Mouse (Mus musculus) CD4-positive, CD25-positive, alpha-beta regulatory T cell (primary cell): ENCODE measurements around the gene Lmf2. TPM values are rescaled to one million over a fixed set of nuclear protein-coding genes. Genes with fewer than 3 reads are reported as not detected.

Experiments used
- polyA plus RNA-seq: library from polyadenylated mRNA; unstranded; fragments of 100-300 nt; shearing (Covaris generic); gene quantifications from one replicate; pipeline ENCODE4 v1.2.1, GENCODE M21; 2017

The Lmf2 gene
- 61.9 TPM for polyA plus RNA-seq

DNA sequence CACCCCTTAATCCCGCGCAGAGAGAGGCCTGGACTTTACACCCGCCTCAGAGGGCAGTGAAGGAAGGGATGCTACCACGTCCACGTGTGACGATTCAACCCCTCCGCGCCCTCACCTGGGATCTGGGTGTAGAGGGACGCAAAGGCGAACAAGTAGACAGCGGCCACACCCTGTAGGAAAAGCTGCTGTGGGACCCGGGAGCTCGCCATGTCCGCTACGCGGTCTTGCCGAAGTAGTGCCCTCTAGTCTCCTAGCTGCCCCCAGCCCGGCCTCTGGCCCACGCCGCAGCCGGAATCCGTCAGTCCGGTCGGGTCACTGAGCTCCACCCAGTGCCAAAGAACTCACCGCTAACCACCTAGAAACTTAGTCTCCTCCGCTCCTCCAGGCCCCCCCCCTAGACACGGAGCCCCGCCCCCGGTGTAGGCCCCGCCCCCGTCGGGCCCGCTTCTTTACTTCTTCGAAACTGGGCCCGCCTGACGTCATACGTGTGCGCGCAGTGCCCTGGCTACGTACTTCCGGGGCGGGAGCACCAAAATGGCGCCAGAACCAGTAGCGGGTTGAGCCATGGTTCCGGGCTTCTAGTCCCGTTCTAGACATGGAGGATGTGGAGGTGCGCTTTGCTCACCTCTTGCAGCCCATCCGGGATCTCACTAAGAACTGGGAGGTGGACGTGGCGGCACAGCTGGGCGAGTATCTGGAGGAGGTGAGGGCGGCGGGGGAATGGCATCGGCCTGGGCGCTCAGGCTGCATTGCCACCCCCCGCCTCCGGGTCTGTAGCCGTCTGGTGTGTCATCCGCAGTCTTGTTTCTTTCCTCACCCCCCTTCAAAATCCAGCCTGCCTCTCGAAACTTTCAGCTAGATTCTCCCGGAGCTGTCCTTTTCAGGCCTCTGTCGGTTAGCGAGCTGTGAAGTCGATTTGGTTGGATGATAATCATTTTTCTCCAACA lies at the start of gene Lmf2, which contains the start of gene Ncaph2:
Lmf2 (minus strand) TSS at position 419 of the 947 bp plus-strand sequence.
Ncaph2 (plus strand) TSS at position 479 of the 947 bp plus-strand sequence.

DNA sequence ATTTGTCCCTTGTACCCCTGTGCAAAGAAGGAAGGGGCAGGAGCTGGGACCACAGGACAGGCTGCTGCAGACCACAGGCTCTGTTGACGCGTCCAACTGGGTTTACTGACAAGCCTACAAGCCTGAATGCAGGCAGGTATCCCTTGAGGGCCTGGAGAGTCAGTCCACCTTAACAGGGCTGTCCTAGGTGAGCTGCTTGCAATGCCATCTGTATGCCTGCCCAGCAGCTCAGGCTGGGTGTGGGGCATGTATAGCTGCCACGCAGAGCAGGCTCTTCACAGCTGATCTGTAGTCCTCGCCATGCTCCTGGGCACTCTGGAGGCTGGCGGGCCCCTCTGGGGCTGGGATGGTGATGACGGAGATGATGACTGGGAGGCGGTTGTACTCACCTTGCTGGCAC lies 29.2 kb upstream of the Lmf2 start, which contains the start of gene Klhdc7b:
Klhdc7b (plus strand) TSS at position 301 of the 400 bp plus-strand sequence.

DNA sequence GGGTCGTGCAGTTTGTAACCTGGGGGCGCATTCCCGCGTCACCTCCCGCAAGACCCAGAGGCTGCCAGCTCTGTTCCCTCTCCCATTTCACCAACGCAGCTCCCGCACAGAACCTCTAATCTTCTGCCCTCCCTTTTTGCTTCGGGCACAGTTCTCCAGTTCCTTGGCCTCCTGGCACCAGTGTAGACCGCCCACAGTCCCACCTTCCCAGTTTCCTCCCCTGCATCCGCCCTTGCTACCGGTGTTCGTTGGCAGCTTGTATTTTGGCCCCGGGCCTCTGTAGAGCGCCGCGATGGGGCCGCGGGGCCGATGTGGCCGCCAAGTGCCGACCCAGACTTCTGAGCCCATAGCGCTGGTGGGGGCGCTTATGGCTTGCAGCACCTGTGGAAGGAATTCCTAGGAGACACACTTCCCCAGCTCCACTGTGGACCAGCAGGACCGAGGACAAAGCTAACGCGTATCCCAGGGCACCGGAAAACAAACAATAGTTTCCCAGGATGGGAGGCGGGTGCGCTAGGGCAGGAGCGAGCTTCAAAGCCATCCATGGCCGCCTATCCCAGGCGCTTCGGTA lies 23.5 kb upstream of the Lmf2 start, which contains the start of gene Odf3b:
Odf3b (minus strand) TSS at position 452 of the 571 bp plus-strand sequence.

DNA sequence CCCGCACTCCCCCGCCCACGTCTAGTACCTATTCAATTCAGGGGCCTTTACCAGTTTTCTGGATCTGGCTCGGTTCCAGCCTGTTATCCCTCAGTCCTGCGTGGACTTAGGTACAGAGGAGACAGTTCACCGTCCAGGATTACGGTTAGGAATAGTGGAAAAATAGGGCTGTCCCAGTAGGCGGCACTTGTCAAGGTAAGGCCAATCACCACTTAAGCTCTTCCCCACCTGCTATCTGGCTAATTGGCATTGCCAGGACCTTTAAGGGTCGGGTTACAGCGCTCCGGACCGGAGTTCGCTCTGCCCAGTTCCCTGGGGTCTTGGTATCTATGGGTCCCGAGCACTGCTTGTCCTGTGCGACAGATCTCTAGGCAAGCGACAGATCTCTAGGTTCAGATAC lies 21.5 kb upstream of the Lmf2 start, which contains the start of gene Tymp:
Tymp (minus strand) TSS at position 83 of the 400 bp plus-strand sequence.

DNA sequence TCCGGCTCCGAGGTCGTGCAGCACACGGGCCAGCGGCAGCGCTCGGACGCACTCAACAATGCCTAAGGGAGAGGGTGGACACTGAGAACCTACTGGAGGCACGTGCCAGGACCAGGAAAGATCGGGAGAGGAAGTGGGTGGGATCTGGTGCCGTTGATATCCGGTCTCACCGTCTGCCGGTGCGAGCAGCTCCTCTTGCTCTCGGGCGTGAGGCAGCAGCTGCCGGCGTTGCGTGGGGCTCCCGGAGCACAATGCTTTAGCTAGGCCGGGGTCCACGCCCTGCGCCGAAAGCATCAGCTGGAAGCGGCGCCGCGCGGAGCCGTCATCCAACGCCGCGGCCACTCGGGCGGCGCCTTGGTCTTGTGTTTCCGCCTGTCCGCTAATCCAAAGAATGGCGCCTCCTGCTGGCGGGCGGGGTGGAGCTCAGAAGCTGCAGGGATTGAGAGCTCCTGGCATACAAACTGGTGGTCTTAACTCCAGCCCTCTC lies 18.3 kb upstream of the Lmf2 start, which contains the start of gene Sco2:
Sco2 (minus strand) TSS at position 85 of the 487 bp plus-strand sequence.

DNA sequence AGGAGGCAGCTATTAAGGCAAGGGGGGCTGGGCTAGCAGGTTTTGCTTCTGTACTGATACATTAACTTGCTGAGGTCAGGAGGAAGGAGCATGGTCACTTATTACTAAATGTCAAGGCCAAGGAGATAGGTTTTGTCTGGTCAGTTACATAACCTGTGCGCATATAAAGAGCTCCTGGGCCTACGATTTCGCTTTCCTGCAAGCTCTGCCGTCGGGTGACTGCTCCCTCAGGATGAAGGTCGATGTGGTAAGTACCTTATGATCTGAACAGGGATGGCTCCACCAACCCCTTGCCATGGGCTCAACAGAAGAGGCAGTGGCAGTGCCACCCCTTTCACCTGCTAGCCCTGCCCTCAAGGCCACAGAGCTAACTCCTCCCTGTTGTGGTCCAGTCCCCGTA lies 21.2 kb downstream of the Lmf2 start, which contains the start of gene Miox:
Miox (plus strand) TSS at position 128 of the 400 bp plus-strand sequence.

DNA sequence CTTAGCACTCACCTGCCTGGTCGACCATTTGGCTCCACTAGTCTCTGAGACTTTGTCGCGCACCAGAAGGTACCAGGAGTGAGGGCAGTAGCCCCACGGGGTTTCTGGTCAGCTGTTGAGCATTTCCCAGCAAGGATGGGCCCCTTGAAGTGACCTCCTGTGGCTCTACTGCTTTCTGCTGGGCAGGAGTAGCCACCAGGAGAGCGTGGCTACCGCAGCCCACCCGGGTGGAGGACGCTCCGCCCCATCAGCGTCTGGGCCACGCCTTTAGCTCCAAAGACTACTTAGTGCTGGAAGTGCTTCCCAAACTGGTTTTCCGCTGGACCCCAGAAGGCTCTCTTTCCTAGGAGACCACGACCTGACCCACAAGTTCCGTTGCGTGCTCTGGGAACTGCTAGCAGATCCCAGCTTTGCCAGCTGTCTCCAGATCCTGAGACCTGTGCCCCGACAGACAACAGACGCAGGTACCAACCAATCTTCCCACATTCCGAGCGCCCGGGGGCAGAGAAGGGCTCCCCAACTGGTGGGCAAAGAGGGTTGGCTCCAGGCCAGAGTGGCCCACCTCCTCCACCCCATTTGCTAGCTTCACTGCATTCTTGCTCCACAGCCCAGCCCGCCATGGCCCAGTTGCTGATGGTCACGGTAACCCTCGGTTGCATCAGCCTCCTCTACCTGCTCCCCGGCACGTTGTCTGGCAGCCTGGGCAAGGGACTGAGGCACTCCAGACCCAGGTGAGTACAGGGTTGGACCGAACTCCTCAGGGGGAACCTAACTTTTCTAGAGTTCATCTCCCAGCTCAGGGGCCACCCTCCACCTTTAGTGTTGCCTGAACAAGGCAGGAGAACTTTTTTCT lies 32.6 kb downstream of the Lmf2 start, which contains the start of gene Adm2:
Adm2 (plus strand) TSS at position 51 of the 853 bp plus-strand sequence.

DNA sequence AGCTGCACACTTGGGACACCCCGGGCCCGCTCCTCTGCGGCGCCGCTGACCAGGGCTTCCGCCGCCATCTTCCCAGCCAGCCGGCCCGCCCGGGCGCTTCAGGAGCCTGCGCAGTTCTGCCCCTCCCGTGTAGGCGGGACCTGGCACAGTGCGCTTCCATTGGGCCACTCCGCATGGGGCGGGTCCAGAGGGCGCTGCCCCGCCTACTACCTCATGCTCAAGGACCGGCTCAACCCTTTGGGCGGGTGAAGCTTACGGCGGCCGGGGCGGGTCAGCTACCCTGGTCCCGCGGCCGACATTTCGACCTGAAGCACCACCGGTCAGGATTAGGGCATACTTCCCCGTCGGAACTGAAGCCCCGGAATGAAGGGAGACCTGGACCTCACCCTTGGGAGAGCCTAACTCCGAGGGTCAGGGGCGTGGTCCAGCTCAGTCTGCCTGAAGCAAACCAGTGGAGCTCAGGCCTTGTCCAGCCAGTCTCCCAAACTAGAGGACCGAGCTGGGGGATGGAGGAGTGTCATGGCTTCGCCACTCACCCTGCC lies 40.2 kb downstream of the Lmf2 start, which contains the start of gene Sbf1:
Sbf1 (minus strand) TSS at position 122 of the 542 bp plus-strand sequence.

Other genes starting within 250 kb of the Lmf2 start
- 26.0 TPM for gene Tubgcp6, start 232.5 kb downstream of the Lmf2 start, polyA plus RNA-seq
- gene Hdac10, start 227.0 kb downstream of the Lmf2 start, polyA plus RNA-seq = 79.2 TPM
- 9.8 TPM for gene Mapk12, start 215.0 kb downstream of the Lmf2 start, polyA plus RNA-seq
- 83.5 TPM for gene Mapk11, start 206.0 kb downstream of the Lmf2 start, polyA plus RNA-seq
- gene Plxnb2, start 174.9 kb downstream of the Lmf2 start, polyA plus RNA-seq = 4.8 TPM
- gene Dennd6b, start 159.2 kb downstream of the Lmf2 start, polyA plus RNA-seq = 49.0 TPM
- 20.3 TPM for gene Ppp6r2, start 144.1 kb downstream of the Lmf2 start, polyA plus RNA-seq
- gene Sbf1, start 40.3 kb downstream of the Lmf2 start, polyA plus RNA-seq = 226 TPM
- not detected for gene Adm2, start 32.9 kb downstream of the Lmf2 start, polyA plus RNA-seq
- not detected for gene Miox, start 21.3 kb downstream of the Lmf2 start, polyA plus RNA-seq
- gene Ncaph2, start 60 bp upstream of the Lmf2 start, polyA plus RNA-seq = 177 TPM
- gene Sco2, start 18.2 kb upstream of the Lmf2 start, polyA plus RNA-seq = 13.1 TPM
- gene Tymp, start 21.4 kb upstream of the Lmf2 start, polyA plus RNA-seq = 2.2 TPM
- gene Odf3b, start 23.6 kb upstream of the Lmf2 start, polyA plus RNA-seq = 1.4 TPM
- 0.08 TPM for gene Klhdc7b, start 29.3 kb upstream of the Lmf2 start, polyA plus RNA-seq
- gene Syce3, start 54.8 kb upstream of the Lmf2 start, polyA plus RNA-seq = not detected
- 0.36 TPM for gene Cpt1b, start 70.2 kb upstream of the Lmf2 start, polyA plus RNA-seq
- 6.5 TPM for gene C730034F03Rik, start 73.9 kb upstream of the Lmf2 start, polyA plus RNA-seq
- gene Gm44502, start 74.0 kb upstream of the Lmf2 start, polyA plus RNA-seq = not detected
- gene Chkb, start 74.2 kb upstream of the Lmf2 start, polyA plus RNA-seq = 119 TPM
- 0.19 TPM for gene Mapk8ip2, start 98.3 kb upstream of the Lmf2 start, polyA plus RNA-seq
- 23.2 TPM for gene Arsa, start 121.8 kb upstream of the Lmf2 start, polyA plus RNA-seq
- not detected for gene Shank3, start 144.0 kb upstream of the Lmf2 start, polyA plus RNA-seq
- gene Acr, start 212.7 kb upstream of the Lmf2 start, polyA plus RNA-seq = not detected
- 1.9 TPM for gene Rabl2, start 236.3 kb upstream of the Lmf2 start, polyA plus RNA-seq